Mouse (Mus musculus): ENCODE measurements around the gene Ndufb5.

DNA sequence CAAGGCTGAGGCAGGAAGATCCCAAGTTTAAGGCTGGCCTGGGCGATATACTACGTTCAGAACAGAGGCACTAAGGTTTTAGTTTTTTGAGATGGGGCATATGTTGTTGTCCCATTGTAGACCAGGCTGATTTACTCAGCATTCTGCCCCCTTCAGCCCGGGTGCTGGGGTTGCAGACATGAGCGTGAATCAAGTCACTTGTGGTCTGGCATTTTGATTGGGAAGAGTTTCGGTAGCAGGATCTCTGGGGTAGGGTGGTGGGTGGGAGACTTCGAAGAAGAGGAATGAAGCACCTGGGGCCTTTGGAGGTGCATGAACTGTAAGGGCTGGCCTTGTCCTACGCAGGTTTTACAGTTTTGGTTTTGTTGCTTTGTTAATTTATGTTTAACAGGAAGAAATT, 12.6 kb upstream of the Ndufb5 start:
- no peak for TF ChIP-seq MYOG (IDR thresholded peaks at IDR 0.05; ENCODE audit: control insufficient read depth in 1 of 3, insufficient read depth in 1 of 3, insufficient read length in 2 of 3, low read depth in 2 of 3)
- TF ChIP-seq POLR2A (IDR thresholded peaks at IDR 0.05; ENCODE audit: insufficient read length, low read depth), result no peak
- TF ChIP-seq E2F4 (IDR thresholded peaks at IDR 0.05; ENCODE audit: insufficient read depth), result no peak
- no peak for TF ChIP-seq TCF12 (IDR thresholded peaks at IDR 0.05; ENCODE audit: insufficient read depth, poor library complexity, severe bottlenecking)
- no peak for TF ChIP-seq USF1 (IDR thresholded peaks at IDR 0.05; ENCODE audit: low read depth)
